Mouse (Mus musculus): Measurements from ENCODE around the gene Pard3. TPM values are rescaled to one million over a fixed set of nuclear protein-coding genes. Genes with fewer than 3 reads are reported as not detected.

The Pard3 gene
- polyA plus RNA-seq, 1 experiment from 2014 or later, result 12.7 TPM

DNA sequence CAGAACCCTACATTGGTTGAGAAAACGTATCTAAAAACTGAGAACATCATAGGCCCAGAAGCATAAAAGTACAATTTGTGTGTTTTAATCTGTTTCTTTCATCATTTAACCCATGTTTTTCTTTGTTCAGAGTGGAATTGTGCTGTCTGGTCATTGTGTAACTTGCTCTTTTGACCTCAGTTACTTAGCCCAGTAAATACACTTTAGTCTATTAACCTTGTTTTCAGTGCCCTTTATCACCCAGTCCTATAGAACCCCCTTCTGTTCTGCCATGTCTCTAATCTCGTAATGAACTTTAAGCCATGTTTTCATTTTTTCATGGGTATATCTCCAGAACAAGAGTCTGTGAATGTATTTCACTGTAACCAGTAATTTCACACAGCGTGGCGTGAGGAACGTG is 243.3 kb downstream of the Pard3 start:
- H3K4me3 ChIP-seq (ENCODE audit: low read length), result no peak overlapping the region
- no peaks in the 10 kb centered on the region for H3K36me3 ChIP-seq (ENCODE audit: control insufficient read depth, insufficient read depth)
- H3K4me2 ChIP-seq (ENCODE audit: low read depth, low read length), result no peak overlapping the region
- peaks cover 7% of the 10 kb centered on the region for H3K4me1 ChIP-seq (ENCODE audit: control insufficient read depth, insufficient read depth, low read length)
- ATAC-seq (replicated peaks; ENCODE audit: extremely low read depth, insufficient read depth, low FRiP score), result no peak
- 85% methylated on average over 5 of the region's 5 CpGs for WGBS
- no peaks in the 10 kb centered on the region for H3K9me3 ChIP-seq (replicated peaks; ENCODE audit: control insufficient read depth, low read length)
- H3K9ac ChIP-seq (ENCODE audit: low read length), result no peak overlapping the region
- no peaks in the 10 kb centered on the region for H3K27me3 ChIP-seq (ENCODE audit: control insufficient read depth, insufficient read depth, low read length)
- no peak overlapping the region for H3K27ac ChIP-seq (ENCODE audit: low read length)

DNA sequence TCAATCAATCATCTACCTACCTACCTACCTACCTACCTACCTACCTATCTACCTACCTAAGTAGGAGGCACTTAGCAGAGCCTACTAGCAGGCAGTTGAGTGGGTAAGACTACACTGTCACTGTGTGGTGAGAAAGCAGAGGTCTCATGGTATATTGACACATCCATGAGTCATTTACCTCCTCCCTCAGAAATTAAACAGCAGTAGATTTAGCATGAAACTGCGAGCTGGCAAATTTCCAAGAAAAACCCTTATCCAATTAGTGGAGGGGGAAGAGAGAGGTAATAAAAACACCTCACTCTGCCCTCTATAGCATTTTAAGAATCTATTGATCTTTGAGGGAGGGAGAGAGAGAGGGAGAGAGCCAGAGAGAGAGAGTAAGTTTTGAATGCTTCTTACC is 245.7 kb downstream of the Pard3 start:
- WGBS, result 69% methylated on average over 1 of the region's 1 CpGs
- H3K9me3 ChIP-seq (replicated peaks; ENCODE audit: control insufficient read depth, low read length), result no peaks in the 10 kb centered on the region
- no peak overlapping the region for H3K27ac ChIP-seq (ENCODE audit: low read length)
- peaks cover 2% of the 10 kb centered on the region; the same call in 1 of the 2 replicates for H3K4me1 ChIP-seq (ENCODE audit: control insufficient read depth, insufficient read depth, low read length)
- ATAC-seq (replicated peaks; ENCODE audit: extremely low read depth, insufficient read depth, low FRiP score), result no peak
- H3K36me3 ChIP-seq (ENCODE audit: control insufficient read depth, insufficient read depth), result no peaks in the 10 kb centered on the region
- no peak overlapping the region for H3K4me3 ChIP-seq (ENCODE audit: low read length)
- no peak overlapping the region for H3K9ac ChIP-seq (ENCODE audit: low read length)
- no peaks in the 10 kb centered on the region for H3K27me3 ChIP-seq (ENCODE audit: control insufficient read depth, insufficient read depth, low read length)
- no peak overlapping the region for H3K4me2 ChIP-seq (ENCODE audit: low read depth, low read length)

DNA sequence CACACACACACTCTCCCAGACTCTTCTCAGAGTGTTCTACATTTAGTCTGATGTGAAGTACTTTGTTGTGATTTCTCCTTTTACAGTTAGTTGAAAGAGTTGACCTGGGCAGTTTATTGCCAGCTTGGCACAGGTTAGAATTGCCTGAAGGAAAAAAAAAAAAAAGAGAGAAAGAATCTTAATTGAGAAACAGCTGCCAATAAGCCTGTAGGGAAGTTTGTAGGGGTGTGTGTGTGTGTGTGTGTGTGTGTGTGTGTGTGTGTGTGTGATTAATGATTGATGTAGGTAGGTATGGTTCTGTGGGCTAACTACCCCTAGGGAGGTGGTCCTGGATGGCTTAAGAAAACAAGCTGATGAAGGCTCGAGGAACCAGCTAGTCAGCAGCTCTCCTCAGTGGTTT is 252.1 kb downstream of the Pard3 start:
- H3K4me3 ChIP-seq (ENCODE audit: low read length), result no peak overlapping the region
- H3K4me1 ChIP-seq (ENCODE audit: control insufficient read depth, insufficient read depth, low read length), result no peaks in the 10 kb centered on the region; the same call in 1 of the 2 replicates
- H3K36me3 ChIP-seq (ENCODE audit: control insufficient read depth, insufficient read depth), result no peaks in the 10 kb centered on the region
- no peak for ATAC-seq (replicated peaks; ENCODE audit: extremely low read depth, insufficient read depth, low FRiP score)
- H3K9me3 ChIP-seq (replicated peaks; ENCODE audit: control insufficient read depth, low read length), result no peaks in the 10 kb centered on the region
- H3K9ac ChIP-seq (ENCODE audit: low read length), result no peak overlapping the region
- H3K27ac ChIP-seq (ENCODE audit: low read length), result no peak overlapping the region
- no peak overlapping the region for H3K4me2 ChIP-seq (ENCODE audit: low read depth, low read length)
- no peaks in the 10 kb centered on the region for H3K27me3 ChIP-seq (ENCODE audit: control insufficient read depth, insufficient read depth, low read length)
- WGBS, result 27% methylated on average over 1 of the region's 1 CpGs

DNA sequence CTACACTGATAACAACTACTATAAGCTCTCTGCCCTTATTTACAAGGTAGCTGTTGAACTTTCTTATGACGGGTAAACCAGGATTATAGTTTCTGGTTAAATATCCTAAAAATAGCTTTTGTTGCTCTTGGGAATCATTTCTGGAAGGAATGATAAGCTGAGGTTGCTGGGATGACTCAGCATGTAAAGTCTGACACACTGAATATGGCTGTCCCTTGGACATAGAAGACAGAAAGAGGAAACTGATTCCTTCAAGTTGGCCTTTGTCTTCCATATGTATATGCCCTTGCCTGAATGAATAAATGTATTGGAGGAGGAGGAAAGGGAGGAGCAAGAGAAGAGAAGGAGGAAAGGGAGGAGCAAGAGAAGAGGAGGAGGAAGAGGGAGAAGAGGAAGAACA is 254.2 kb downstream of the Pard3 start:
- no peak overlapping the region for H3K9ac ChIP-seq (ENCODE audit: low read length)
- H3K4me1 ChIP-seq (ENCODE audit: control insufficient read depth, insufficient read depth, low read length), result no peaks in the 10 kb centered on the region; the same call in 1 of the 2 replicates
- WGBS, result 17% methylated on average over 1 of the region's 1 CpGs
- no peak overlapping the region for H3K4me3 ChIP-seq (ENCODE audit: low read length)
- H3K27me3 ChIP-seq (ENCODE audit: control insufficient read depth, insufficient read depth, low read length), result no peaks in the 10 kb centered on the region
- H3K36me3 ChIP-seq (ENCODE audit: control insufficient read depth, insufficient read depth), result no peaks in the 10 kb centered on the region
- no peak overlapping the region for H3K4me2 ChIP-seq (ENCODE audit: low read depth, low read length)
- no peak for ATAC-seq (replicated peaks; ENCODE audit: extremely low read depth, insufficient read depth, low FRiP score)
- H3K9me3 ChIP-seq (replicated peaks; ENCODE audit: control insufficient read depth, low read length), result no peaks in the 10 kb centered on the region
- H3K27ac ChIP-seq (ENCODE audit: low read length), result no peak overlapping the region

DNA sequence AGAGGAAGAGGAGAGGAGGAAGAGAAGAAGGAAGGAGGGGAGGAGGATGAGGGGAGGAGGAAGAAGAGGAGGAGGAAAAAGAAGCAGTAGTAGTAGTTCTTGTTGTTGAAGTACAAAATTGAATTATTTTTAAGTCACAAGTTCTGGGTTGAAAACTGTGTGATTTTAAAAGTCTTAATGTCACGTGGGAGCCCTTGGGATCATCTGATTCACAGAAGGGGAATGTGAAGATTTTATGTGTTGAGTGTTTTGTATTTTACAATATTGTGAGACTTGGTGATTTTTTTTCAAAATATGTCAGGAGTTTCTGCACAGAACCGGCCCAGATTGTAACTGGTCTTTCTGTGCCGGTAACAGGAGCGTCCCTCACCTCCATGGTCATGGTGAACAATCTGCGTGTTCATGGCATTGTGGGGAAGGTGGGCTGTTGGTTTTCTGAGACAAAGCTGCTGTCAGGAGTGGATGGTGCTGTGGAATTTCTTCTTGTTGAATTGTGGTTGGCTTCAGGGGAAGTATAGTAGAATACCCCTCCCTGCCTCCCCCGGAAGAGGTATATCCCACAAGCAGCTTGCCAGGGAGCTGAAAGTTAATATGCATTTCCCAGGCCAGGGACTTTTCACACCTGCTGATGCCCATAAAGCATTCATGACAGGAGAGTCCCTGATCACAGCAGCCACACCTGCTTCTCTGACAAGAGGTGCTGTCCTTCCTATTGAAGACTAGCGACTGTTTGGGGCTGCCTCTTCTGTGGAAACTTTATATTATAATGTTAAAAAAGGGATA is 254.9 kb downstream of the Pard3 start:
- no peak overlapping the region for H3K9ac ChIP-seq (ENCODE audit: low read length)
- 78% methylated on average over 7 of the region's 7 CpGs for WGBS
- no peaks in the 10 kb centered on the region for H3K36me3 ChIP-seq (ENCODE audit: control insufficient read depth, insufficient read depth)
- H3K9me3 ChIP-seq (replicated peaks; ENCODE audit: control insufficient read depth, low read length), result no peaks in the 10 kb centered on the region
- no peaks in the 10 kb centered on the region; the same call in 1 of the 2 replicates for H3K4me1 ChIP-seq (ENCODE audit: control insufficient read depth, insufficient read depth, low read length)
- no peak for ATAC-seq (replicated peaks; ENCODE audit: extremely low read depth, insufficient read depth, low FRiP score)
- no peak overlapping the region for H3K4me3 ChIP-seq (ENCODE audit: low read length)
- no peak overlapping the region for H3K4me2 ChIP-seq (ENCODE audit: low read depth, low read length)
- no peak overlapping the region for H3K27ac ChIP-seq (ENCODE audit: low read length)
- no peaks in the 10 kb centered on the region for H3K27me3 ChIP-seq (ENCODE audit: control insufficient read depth, insufficient read depth, low read length)

DNA sequence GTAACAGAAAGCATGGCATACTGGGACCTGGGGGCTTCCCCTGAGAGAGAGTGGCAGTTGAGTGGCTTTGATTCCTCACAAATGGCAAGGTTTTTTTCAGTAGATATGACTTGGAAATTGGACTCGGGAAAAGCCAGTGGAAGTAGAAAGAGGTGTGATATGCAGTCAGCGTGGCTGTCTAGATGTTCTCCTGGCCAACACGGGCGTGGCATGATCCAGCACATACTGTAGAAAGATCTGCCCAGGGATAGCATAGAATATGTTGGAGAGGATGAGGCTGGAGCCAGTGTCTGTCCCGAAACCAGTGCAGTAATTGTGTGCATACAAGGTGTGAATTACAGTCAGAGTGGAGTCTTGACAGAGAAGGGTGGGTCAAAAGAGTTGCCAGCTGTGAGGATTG is 257.2 kb downstream of the Pard3 start:
- no peak overlapping the region for H3K27ac ChIP-seq (ENCODE audit: low read length)
- H3K27me3 ChIP-seq (ENCODE audit: control insufficient read depth, insufficient read depth, low read length), result no peaks in the 10 kb centered on the region
- H3K9me3 ChIP-seq (replicated peaks; ENCODE audit: control insufficient read depth, low read length), result no peaks in the 10 kb centered on the region
- H3K36me3 ChIP-seq (ENCODE audit: control insufficient read depth, insufficient read depth), result no peaks in the 10 kb centered on the region
- H3K9ac ChIP-seq (ENCODE audit: low read length), result no peak overlapping the region
- 88% methylated on average over 5 of the region's 5 CpGs for WGBS
- no peaks in the 10 kb centered on the region; the same call in 1 of the 2 replicates for H3K4me1 ChIP-seq (ENCODE audit: control insufficient read depth, insufficient read depth, low read length)
- no peak for ATAC-seq (replicated peaks; ENCODE audit: extremely low read depth, insufficient read depth, low FRiP score)
- no peak overlapping the region for H3K4me2 ChIP-seq (ENCODE audit: low read depth, low read length)
- H3K4me3 ChIP-seq (ENCODE audit: low read length), result no peak overlapping the region

DNA sequence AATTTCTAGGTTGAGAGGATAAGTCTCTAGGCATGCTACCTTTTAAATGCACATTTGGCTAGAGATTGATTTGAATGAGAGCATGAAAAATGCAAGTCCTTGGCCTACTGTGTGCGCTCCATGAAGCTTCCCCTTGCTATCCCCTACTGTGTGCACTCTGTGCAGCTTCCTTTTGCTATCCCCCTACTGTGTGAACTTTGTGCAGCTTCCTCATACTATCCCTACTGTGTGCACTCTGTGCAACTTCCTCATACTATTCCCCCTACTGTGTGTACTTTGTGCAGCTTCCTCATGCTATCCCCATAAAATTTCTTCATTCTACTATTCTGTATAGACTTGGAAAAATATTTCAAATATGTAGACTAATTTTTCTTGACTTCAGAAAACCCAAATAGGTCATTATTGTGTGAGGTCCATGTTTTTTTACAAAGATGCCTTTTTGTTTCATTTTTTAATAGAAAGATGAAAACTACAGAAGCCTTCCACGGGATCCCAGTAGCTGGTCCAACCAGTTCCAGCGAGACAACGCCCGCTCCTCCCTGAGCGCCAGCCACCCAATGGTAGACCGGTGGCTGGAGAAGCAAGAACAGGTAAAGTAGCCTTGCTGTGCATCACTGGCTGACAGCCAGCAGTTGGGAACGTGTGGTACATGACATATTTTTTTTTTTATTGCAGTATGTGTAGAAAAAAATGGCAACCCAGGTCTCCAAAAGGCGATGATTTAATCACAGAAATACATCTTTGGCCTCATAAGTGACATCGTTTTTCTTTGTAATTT is 260.1 kb downstream of the Pard3 start:
- no peaks in the 10 kb centered on the region for H3K9me3 ChIP-seq (replicated peaks; ENCODE audit: control insufficient read depth, low read length)
- no peak for ATAC-seq (replicated peaks; ENCODE audit: extremely low read depth, insufficient read depth, low FRiP score)
- no peaks in the 10 kb centered on the region for H3K27me3 ChIP-seq (ENCODE audit: control insufficient read depth, insufficient read depth, low read length)
- WGBS, result 92% methylated on average over 10 of the region's 10 CpGs
- 0 out of 2 replicates have a peak, but pooled peaks cover 2% of the 10 kb centered on the region for H3K4me1 ChIP-seq (ENCODE audit: control insufficient read depth, insufficient read depth, low read length)
- no peak overlapping the region for H3K9ac ChIP-seq (ENCODE audit: low read length)
- no peak overlapping the region for H3K27ac ChIP-seq (ENCODE audit: low read length)
- H3K4me3 ChIP-seq (ENCODE audit: low read length), result no peak overlapping the region
- H3K36me3 ChIP-seq (ENCODE audit: control insufficient read depth, insufficient read depth), result no peaks in the 10 kb centered on the region
- no peak overlapping the region for H3K4me2 ChIP-seq (ENCODE audit: low read depth, low read length)

DNA sequence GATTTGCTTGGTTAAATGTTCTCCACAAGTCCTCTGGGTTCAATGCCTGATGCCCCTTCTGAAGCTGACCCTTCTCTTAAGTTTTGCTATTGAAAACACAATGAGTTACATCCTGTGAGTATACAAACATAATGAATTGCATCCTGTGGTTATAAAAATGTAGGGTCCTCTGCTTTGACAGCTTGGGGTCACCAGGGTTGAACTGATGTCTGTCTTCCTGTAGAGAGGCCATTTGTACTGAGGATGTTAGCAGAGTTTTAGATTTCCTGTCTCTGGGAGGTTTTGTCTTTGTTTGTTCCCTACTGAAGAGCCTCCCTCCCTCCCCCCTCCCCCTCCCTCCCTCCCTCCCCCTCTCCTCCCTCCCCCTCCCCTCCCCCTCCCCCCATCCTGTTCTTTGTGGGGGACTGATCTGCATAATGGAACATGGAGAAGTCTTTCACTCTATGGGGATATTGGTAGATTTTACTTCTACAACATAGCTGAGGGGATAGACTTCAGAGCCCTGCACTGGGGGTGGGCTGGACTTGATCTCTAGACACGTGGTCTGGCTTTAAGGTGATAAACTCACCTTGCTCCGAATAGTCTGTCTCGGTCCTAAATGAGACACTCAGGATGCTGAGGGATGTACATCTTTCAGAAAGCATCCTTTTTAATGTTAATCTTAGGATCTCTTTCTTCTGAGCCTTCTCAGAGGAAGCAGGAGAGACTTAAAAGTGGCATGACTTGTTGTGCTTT is 261.3 kb downstream of the Pard3 start:
- H3K27ac ChIP-seq (ENCODE audit: low read length), result no peak overlapping the region
- no peaks in the 10 kb centered on the region for H3K36me3 ChIP-seq (ENCODE audit: control insufficient read depth, insufficient read depth)
- H3K9me3 ChIP-seq (replicated peaks; ENCODE audit: control insufficient read depth, low read length), result no peaks in the 10 kb centered on the region
- H3K4me3 ChIP-seq (ENCODE audit: low read length), result no peak overlapping the region
- no peak overlapping the region for H3K4me2 ChIP-seq (ENCODE audit: low read depth, low read length)
- no peaks in the 10 kb centered on the region for H3K27me3 ChIP-seq (ENCODE audit: control insufficient read depth, insufficient read depth, low read length)
- peaks cover 7% of the 10 kb centered on the region for H3K4me1 ChIP-seq (ENCODE audit: control insufficient read depth, insufficient read depth, low read length)
- 66% methylated on average over 3 of the region's 3 CpGs for WGBS
- ATAC-seq (replicated peaks; ENCODE audit: extremely low read depth, insufficient read depth, low FRiP score), result no peak; the same call in 1 of the 2 replicates
- no peak overlapping the region for H3K9ac ChIP-seq (ENCODE audit: low read length)
